Mouse (Mus musculus) brain, embryonic 14.5 days (tissue): Measurements from ENCODE around the gene Hmx1.

ENCODE experiments used
- CTCF ChIP-seq: fragments of 200-500 bp; IDR thresholded peaks from 2 replicates; pipeline ENCODE4 v1.5.1; 2012; ENCODE audit warnings: inconsistent platforms, mild to moderate bottlenecking, moderate library complexity, borderline replicate concordance; ENCODE audit not compliant: insufficient read depth, insufficient read length; ENCODE audit errors: extremely low read depth
- POLR2A ChIP-seq: fragments of 200-500 bp; IDR thresholded peaks from 2 replicates; pipeline ENCODE4 v1.6.1; 2012; ENCODE audit warnings: mild to moderate bottlenecking, inconsistent platforms, borderline replicate concordance; ENCODE audit not compliant: poor library complexity, insufficient read depth, insufficient read length, severe bottlenecking; ENCODE audit errors: extremely low read depth

DNA sequence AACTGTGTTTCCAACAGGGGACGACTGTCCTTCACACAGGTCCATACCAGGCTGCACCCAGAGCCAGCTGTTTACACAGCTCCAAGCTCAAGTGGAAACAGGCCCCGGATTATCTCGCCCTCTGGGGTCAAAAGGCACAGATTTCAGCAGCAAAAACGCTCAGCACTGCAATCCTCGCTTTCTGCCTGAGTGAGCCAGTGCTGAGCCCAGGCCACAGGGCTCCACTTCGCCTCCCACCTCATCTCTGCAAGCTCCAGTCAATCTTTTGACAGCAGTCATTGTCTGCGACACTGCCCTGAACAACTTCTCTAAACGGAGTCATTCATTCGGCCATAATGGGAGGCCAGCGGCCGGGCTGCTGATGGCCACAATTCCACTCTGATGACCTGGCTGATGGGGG, 36.3 kb downstream of the Hmx1 start:
- TF ChIP-seq CTCF (no peak), POLR2A (no peak)
